Mouse (Mus musculus): ENCODE data around the gene Ctdspl2. TPM values are rescaled to one million over a fixed set of nuclear protein-coding genes. Genes with fewer than 3 reads are reported as not detected.

The Ctdspl2 gene
- polyA plus RNA-seq (2015; fragmentation: Nextera tagmentation; extraction: Ambion mirVana) = 19.7 and 26.0 TPM in 2 replicates

GRCm38 (mm10) chr2:121955765-121956223 lies at the start of gene Ctdspl2, which contains the start of gene Mageb3:
Ctdspl2 (plus strand) TSS chr2:121956001.
Mageb3 (minus strand) TSS chr2:121956092.

GRCm38 (mm10) chr2:122027862-122028755 lies 72.3 kb downstream of the Ctdspl2 start, which contains the start of gene Eif3j1:
Eif3j1 (plus strand) TSS chr2:122028546.

Small RNA genes lying within 50 kb of the gene (microRNA-seq; reads per million reads assigned to microRNA genes)
- not detected for gene Gm47314

Other genes starting within 250 kb of the Ctdspl2 start
- 2.9 and 4.0 TPM in 2 replicates for gene Frmd5, start 148.9 kb upstream of the Ctdspl2 start, polyA plus RNA-seq (2015; fragmentation: Nextera tagmentation; extraction: Ambion mirVana)
- 13.8 and 17.6 TPM in 2 replicates for gene Casc4, start 89.0 kb upstream of the Ctdspl2 start, polyA plus RNA-seq (2015; fragmentation: Nextera tagmentation; extraction: Ambion mirVana)
- gene Mageb3, start 91 bp downstream of the Ctdspl2 start, polyA plus RNA-seq (2015; fragmentation: Nextera tagmentation; extraction: Ambion mirVana) = 0.08 TPM in 1 of 2 replicates, not detected in the other
- 7.7 and 8.7 TPM in 2 replicates for gene Eif3j1, start 72.5 kb downstream of the Ctdspl2 start, polyA plus RNA-seq (2015; fragmentation: Nextera tagmentation; extraction: Ambion mirVana)
- 4.4 and 4.7 TPM in 2 replicates for gene Spg11, start 162.4 kb downstream of the Ctdspl2 start, polyA plus RNA-seq (2015; fragmentation: Nextera tagmentation; extraction: Ambion mirVana)
- gene B2m, start 191.7 kb downstream of the Ctdspl2 start, polyA plus RNA-seq (2015; fragmentation: Nextera tagmentation; extraction: Ambion mirVana) = 554 and 584 TPM in 2 replicates
- 0.07 TPM in 1 of 2 replicates, not detected in the other for gene Trim69, start 204.7 kb downstream of the Ctdspl2 start, polyA plus RNA-seq (2015; fragmentation: Nextera tagmentation; extraction: Ambion mirVana)
- not detected in 2 replicates for gene Patl2, start 230.2 kb downstream of the Ctdspl2 start, polyA plus RNA-seq (2015; fragmentation: Nextera tagmentation; extraction: Ambion mirVana)
- gene Terb2, start 230.3 kb downstream of the Ctdspl2 start, polyA plus RNA-seq (2015; fragmentation: Nextera tagmentation; extraction: Ambion mirVana) = not detected in 2 replicates

Measured in urinary bladder, postnatal 0 days (tissue).